Mouse (Mus musculus) layer of hippocampus, adult 2 months (tissue): ENCODE results near the gene Prr7. TPM values are rescaled to one million over a fixed set of nuclear protein-coding genes. Genes with fewer than 3 reads are reported as not detected.
A peak's percentile ranks its signal among the peaks of the same experiment; 100 is the strongest.
"Not testable (repeated sequence)": the region's sequence is repeated elsewhere in the genome, so short reads cannot be mapped to it uniquely, and the experiment has no call there.

Experiments used
- DNase-seq, 2 experiments: peaks; one replicate each; pipeline ENCODE4 v3.0.0; 2022; ENCODE audit warnings: low spot score in 2 of 2
- H3K27ac ChIP-seq: fragments of 200-600 bp; 2 replicates; pipeline ENCODE4 v1.8.1; 2022
- H3K4me3 ChIP-seq: fragments of 200-600 bp; 2 replicates; pipeline ENCODE4 v1.8.1; 2022; ENCODE audit warnings: mild to moderate bottlenecking
- CTCF ChIP-seq: fragments of 200-600 bp; conservative IDR thresholded peaks from 2 replicates; pipeline ENCODE4 v1.8.1; 2022; ENCODE audit warnings: antibody characterized with exemption, mild to moderate bottlenecking, moderate library complexity
- long read RNA-seq, 2 experiments: library from polyadenylated mRNA; stranded (forward); transcript quantifications; one replicate each; pipeline ENCODE4 v2.0.0; 2021; ENCODE audit warnings: borderline mapping rate in 2 of 2
- total RNA-seq, 2 experiments: library from RNA; stranded (reverse); gene quantifications; 2 replicates each; pipeline ENCODE4 v1.2.3; 2021

The Prr7 gene
- 10 to 100 TPM; 83.0 to 84.5 TPM for total RNA-seq
- long read RNA-seq, experiment 1, partial matches to known transcripts = 1 of 1 reads
- long read RNA-seq, experiment 1, other reads (novel, unspliced or antisense) = 0 of 1 reads
- long read RNA-seq, experiment 2, partial matches to known transcripts = 1 of 1 reads
- long read RNA-seq, experiment 2, other reads (novel, unspliced or antisense) = 0 of 1 reads

DNA sequence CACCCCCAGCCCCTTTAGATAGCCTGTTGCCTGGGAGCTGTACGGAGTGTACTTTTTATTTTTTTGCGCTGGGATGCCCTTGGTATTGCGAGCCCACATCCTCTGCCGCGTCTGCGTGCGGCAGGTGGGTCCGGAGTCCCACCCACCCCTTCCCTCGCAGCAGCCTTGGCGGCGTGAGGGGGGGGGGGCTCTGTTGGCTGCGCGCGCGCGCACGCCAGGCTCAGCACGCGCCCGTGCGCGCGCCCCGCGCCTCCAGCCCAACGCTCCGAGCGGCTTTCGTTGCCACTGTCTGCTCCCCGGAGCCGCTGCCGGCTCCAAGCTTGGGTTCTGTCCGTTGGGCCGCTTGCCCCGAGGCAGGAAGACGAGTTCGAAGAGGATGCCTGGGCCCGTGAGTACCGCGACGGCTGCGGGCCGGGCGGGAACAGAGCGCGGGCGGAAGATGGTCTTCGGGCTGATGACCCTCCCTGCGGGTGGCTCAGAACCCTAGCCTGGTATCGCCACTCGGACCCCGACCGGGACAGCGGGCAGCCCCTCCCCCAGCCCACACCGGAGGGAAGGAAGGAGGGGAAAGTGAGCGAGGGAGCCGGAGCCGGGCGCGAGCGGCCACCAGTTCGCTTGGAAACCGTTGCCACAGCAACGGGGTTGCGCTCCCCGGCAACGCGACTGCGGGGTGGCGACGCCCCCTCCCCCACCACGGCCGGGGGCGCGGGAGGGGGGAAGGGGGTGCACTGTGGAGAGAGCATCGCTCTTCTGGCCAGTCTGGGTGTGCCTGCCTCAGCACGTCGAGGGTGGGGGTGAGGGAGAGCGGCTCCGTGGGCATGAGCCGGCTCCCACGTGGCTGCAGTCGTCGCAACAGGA lies at the start of gene Prr7:
Gene Prr7 (plus strand): TSS at position 241 of the 858 bp plus-strand sequence.
- Histone ChIP-seq H3K27ac (peak within 1 kb of the TSS; percentile 99), H3K4me3 (peak within 1 kb of the TSS; percentile 96)
- TF ChIP-seq CTCF = no peak
- peak; percentile 76 to 77 for DNase-seq

DNA sequence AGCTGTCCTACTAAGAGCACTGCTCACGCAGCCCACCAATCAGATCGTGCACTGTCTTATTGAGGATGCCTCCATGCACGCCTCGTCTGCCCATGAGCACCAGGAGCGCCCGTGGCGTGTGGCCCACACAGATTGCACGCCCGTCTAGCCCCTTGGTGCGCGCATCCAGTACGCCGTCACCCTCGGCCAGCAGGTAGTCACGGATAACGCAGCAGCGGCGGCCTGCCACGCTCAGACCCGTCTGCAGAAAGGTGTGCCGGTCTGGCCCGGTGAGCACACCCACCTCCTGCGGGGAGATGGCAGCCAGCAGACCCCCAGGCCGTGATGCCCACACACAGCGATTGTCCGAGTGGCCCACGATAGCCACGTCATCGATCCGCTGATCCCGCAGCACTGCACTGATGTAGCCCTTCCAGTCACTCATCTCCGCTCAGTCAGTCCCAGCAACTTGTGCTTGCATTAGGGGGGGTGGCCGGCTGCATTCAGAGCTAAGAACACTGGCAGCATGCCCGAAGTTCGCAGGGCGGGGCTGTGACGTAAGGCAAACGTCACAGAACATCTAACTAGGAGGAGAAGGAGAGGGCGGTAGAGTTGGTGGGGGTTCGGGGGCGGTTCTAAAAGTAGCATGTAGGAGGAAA lies 49.2 kb upstream of the Prr7 start, which contains the start of gene Pfn3:
Gene Pfn3 (minus strand): TSS at position 490 of the 638 bp plus-strand sequence.
- TF ChIP-seq CTCF = no peak
- DNase-seq = peak; percentile 70 to 74
- H3K4me3 ChIP-seq = peak within 1 kb of the TSS; percentile 51
- peak within 1 kb of the TSS; percentile 67; the same call in 1 of the 2 replicates for H3K27ac ChIP-seq

DNA sequence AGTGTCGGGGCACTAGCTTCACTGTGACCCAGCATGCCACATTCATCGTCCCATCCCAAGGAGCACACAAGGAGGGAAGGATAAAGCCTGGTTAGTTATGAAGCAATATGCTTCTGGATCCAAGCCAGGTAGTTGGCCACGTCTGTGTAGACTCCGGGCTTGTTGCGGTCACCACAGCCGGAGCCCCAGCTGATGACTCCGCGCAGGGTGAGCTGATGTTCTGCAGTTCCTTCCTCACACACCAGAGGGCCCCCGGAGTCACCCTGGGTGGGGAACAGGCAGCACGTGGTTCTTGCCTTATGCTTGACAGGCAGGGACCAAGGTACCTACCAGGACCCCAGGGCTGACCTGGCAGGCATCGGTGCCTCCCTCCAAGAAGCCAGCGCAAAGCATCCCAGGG lies 46.1 kb upstream of the Prr7 start:
- TF ChIP-seq CTCF = peak; percentile 95
- no peak overlapping the region; the same call in 1 of the 2 replicates for H3K27ac ChIP-seq
- DNase-seq = peak; percentile 81 to 85
- no peak overlapping the region for H3K4me3 ChIP-seq

DNA sequence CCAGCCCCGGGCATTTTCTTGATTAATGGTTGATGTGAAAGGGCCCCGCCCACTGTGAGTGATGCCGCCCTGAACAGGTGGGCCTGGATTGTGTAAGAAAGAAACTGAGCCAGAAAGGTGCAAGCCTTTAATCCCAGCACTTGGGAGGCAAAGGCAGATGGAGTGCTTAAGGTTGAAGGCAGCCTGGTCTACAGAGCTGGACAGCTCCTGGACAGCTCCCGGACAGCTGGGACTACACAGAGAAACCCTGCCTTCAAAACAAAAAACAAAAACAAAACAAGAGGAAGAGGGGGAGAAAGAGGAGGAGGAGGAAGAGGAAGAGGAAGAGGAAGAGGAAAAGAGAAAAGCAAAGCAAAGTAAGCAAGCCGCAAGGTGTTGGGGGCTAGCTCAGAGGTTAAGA lies 44.9 kb upstream of the Prr7 start:
- H3K27ac ChIP-seq = no peak overlapping the region
- TF ChIP-seq CTCF = no peak
- no peak overlapping the region for H3K4me3 ChIP-seq
- DNase-seq = no peak

DNA sequence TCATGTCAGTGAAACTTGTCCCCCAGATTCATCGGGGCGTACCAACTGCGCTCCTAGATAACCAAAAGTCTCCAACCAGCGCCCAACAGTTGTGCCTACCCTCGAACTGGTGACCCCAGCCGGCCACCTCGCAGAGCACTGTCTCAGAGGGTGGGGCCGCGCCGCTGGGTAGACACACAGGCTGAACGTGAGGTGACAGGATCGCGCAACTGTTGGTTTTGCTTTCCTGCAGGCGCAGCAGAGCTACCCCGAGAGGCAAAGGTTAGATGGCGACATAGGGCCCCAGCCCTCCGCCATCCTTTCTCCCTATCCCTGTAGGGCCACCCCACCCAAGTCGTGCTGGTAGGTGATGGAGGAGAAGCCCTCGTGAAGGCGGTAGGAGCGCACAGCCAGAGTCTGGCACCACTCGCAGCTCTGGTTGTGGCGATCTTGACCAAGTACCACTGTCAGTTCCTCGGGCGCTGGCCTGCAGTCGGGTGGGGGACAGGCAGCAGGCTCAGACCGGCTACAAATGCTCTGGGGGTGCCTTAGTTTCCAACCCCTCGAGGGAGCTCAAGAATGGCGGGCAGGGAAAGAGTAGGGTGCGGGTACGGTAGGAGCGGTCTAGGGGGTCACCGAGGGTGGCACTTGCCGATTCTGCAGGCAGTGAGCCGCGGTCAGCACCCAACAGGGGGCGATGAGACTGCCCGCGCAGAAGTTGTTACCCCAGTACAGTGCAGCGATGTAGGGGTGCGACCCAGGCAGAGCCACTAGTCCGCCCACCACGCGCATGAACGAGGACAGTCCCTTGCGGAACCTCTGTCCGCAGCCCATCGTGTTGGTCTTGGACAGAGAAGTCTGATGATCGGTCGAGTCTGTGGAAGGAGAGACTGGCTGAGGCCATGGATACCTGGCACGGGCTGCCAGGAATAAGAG lies 43.8 kb upstream of the Prr7 start:
- Histone ChIP-seq H3K4me3 (peak overlapping the region; percentile 49; the same call in 1 of the 2 replicates), H3K27ac (no peak overlapping the region)
- no peak for TF ChIP-seq CTCF
- DNase-seq = no peak

DNA sequence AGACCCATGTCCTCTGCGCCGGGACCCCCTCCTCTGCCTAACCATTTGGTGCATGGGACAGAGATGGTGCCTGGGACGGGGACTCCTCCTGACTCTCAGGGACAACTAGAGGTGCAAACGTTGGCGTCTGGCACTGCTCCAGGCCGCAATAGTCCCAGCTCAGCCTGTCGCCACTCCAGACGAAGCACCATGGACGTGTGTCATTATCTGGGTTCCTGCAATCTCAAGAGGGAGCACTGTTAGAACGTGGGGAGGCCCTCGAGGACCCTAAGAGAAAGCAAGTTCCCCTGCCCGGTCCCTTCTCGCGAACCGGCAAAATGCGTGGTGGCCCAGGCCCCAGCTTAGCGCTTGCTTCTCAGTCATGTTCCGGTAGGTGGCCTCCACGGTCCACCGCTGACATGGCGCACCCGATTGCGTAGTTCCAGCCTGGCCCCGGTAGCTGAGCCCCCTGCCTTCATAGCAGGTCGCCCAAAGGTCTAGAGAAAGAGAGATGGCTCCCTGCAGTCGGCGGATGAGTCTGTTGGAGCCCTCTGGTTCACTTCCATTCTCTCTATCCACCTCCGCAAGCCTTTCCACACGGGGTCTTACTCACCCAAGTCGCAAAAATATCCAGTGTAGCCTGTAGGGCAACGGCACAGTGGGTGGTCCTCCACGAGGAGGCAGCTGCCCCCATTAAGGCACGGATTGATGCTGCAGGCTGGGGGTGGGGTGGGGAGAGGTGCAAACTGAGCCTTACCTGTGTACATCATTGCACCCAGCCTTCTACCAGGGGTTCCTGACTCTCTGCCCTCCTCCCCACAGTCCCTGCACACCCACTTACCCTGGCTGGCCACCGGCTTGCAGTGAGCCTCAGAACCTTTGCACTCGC lies 42.9 kb upstream of the Prr7 start:
- peak; percentile 52 to 70 for DNase-seq
- Histone ChIP-seq H3K27ac (peak overlapping the region; percentile 78), H3K4me3 (peak overlapping the region; percentile 49)
- peak; percentile 89 for TF ChIP-seq CTCF

DNA sequence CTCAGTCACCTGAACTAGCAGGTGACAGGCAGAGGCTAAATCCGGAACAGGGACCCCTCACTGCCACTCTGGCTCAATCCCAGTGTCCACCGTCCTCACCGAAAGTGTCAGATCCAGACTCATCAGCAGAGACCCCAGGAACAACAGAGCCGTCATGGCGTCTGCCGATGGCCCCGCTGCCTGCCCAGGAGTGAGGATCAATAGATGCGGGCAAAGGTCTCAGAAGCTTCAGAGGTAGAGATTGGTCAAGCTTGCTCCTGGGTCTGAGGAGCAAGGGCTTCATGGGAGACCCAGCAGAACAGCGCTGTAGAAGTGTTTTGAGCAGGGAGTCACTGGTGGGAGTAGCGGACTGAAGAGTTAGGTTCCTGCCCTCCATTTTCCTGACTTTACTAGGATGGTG lies 37.5 kb upstream of the Prr7 start, which contains the start of gene F12:
Gene F12 (minus strand): TSS at position 181 of the 400 bp plus-strand sequence.
- DNase-seq = no peak
- Histone ChIP-seq H3K4me3 (no peak within 1 kb of the TSS), H3K27ac (no peak within 1 kb of the TSS)
- TF ChIP-seq CTCF = no peak

DNA sequence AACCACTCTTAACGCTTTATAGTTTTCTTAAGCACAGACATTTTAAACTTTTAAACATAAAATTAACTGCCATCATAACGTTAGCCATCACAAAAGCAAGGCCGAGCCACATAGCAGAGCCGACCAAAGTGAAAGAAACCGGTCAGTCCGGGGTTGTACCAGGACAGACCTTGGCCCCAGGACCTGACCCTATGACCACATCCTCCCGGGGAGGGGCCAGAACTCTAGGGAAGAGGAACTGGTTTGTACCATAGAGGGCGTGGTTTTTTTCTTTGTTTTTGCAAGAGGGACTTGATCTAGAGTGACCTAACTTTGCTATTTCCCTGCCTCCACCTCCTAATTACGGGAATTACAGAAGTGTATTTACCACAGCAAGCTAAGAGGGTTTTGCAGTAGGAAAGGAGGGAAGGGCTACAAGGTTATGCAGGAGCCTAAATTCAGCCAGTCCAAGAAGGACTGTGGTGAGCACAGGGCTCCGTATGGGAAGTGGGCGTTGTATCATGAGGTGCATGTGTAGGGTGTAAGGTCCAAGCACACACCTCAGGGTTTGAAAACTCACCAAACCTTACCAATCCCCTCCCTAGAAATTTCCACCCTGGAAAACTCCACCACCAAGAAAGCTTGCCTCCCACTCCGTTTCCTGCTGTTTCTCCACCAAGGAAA lies 34.7 kb upstream of the Prr7 start:
- no peak for DNase-seq
- H3K4me3 ChIP-seq = no peak overlapping the region
- TF ChIP-seq CTCF = no peak

DNA sequence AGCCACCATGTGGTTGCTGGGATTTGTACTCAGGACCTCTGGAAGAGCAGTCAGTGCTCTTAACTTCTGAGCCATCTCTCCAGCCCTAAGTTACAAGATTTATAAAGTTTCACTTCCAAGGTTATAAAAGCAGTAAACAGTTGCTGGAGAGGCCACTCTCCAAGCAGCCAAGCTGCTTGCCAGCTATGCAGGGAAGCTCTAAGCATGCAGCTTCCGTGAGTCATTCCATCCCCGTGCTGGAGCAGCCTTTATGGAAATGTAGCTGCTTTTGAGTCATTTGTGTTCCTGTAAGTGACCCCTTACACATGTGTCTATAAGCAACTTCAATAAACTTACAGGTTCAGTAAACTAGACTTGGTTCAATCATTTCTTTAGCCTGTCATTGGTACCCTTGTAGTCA lies 33.5 kb upstream of the Prr7 start:
- no peak for DNase-seq
- Histone ChIP-seq H3K4me3 (no peak overlapping the region), H3K27ac (no peak overlapping the region)
- no peak for TF ChIP-seq CTCF

More for the DNA sequence above, 34.7 kb upstream of the Prr7 start:
- no peak overlapping the region for H3K27ac ChIP-seq

DNA sequence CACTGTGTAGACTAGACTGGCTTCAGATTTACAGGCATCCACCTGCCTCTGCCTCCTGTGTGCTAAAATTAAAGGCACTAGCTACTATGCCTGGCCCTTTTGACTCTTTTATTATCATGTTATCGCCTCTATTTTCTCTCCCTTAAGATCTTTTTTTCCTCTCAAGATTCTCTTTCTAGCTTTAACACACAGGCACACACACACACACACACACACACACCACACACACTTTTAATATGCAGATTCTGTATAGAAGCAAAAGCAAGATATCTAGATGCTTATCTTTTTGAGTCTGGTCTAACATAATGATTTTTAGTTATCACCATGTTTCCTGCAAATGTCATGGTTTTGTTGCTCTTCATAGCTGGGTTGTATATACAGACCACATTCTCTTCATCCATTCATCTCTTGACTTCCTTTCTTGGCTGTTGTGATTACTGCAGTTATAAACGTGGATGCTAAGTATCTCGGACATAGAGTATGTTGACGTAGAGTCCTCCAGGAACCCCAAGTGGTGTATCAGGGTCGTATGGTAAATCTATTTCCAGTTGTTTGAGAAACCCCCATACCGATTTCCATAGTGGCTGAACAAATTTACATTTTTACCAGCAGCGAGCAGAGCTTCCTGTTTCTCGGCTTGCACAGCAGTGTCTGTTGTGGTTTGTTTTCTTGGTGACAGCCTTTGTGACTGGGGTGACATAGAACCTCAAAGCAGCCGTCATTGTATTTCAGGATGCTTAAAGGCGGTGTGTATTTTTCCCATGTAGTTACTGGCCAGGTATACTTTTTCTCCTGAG lies 32.0 kb upstream of the Prr7 start:
- no peak for TF ChIP-seq CTCF
- Histone ChIP-seq H3K27ac (no peak overlapping the region), H3K4me3 (no peak overlapping the region)
- DNase-seq = no peak

DNA sequence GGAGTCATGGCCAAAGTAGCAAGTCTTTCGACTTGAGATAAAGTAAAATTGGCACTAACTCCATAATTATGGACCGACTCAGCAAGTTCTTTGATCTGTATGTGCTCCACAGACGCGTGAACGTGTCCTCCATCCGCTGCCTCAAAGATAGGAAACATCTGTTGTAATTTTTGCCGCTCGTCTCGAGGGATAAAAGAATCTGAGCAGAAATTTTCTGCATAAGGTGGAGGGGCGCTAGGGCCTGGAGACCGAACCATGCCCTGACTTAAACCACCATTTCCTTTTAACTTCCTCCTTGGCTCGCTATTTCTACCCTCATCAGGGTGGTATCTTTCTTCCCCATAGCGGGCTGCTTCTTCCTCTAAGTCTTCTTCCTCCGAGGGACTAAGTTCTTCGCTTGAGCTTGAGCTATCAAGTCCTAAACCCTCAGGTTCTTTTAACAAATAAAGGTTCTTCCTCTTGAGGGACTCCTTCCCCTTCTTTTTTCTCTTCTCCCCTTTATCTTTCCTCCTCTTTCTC lies 26.9 kb upstream of the Prr7 start:
- not testable (repeated sequence) for DNase-seq, H3K27ac ChIP-seq, H3K4me3 ChIP-seq
